In genomic region chr2:37430593-37431464, GRCm38 (mm10) we compare ENCODE assay signal across 8 mouse cellular contexts. TPM values are rescaled to one million over a fixed set of nuclear protein-coding genes. Genes with fewer than 3 reads are reported as not detected.
A peak's percentile ranks its signal among the peaks of the same experiment; 100 is the strongest.
DNase-seq lines count a peak whose midpoint lies in the region; ATAC-seq and TF ChIP-seq lines count a peak whose summit lies in the region.

No protein-coding gene starts in this region.

- peak overlapping the region; percentile 93 for H3K27ac ChIP-seq in embryonic fibroblast, embryonic 13.5 days (ENCODE audit: insufficient read depth, low read length)
- peak overlapping the region; percentile 93 for H3K27ac ChIP-seq in kidney, embryonic 14.5 days (ENCODE audit: low read depth, low read length)
- H3K27ac ChIP-seq in limb, embryonic 14.5 days (replicated peaks; ENCODE audit: low read depth, low read length), result peak overlapping the region; percentile 94
- peak overlapping the region; percentile 99 for H3K27ac ChIP-seq in midbrain, embryonic 16.5 days (ENCODE audit: low read length)
- H3K27ac ChIP-seq in spleen, adult 2 months (ENCODE audit: insufficient read depth, low read length), result peak overlapping the region; percentile 80

- DNase-seq in B cell, adult 2 months, result peak; percentile 77 to 78
- DNase-seq in brain, adult 2 months (ENCODE audit: low read depth, low spot score), result peak; percentile 96
- DNase-seq in heart, adult 9 months (ENCODE audit: low spot score in 2 of 2), result peak; percentile 84 to 87
- DNase-seq in limb, embryonic 14.5 days (ENCODE audit: low spot score), result peak; percentile 95
- DNase-seq in spleen, adult 2 months (ENCODE audit: low read depth in 1 of 2, low spot score in 2 of 2), result peak; percentile 79 to 81

- ATAC-seq in kidney, embryonic 14.5 days (ENCODE audit: low FRiP score, low TSS enrichment), result peak; percentile 96
- peak; percentile 96 for ATAC-seq in limb, embryonic 14.5 days (ENCODE audit: low FRiP score, low read depth)
- ATAC-seq in midbrain, embryonic 16.5 days, result peak; percentile 95

- H3K36me3 ChIP-seq in kidney, embryonic 14.5 days (ENCODE audit: control insufficient read depth, insufficient read depth, low read length), result peaks cover 14% of the 10 kb centered on the region
- peaks cover 22% of the 10 kb centered on the region for H3K36me3 ChIP-seq in limb, embryonic 14.5 days (ENCODE audit: control insufficient read depth, insufficient read depth, low read length)
- H3K36me3 ChIP-seq in midbrain, embryonic 16.5 days (ENCODE audit: control insufficient read depth, insufficient read depth, low read length), result peaks cover 6% of the 10 kb centered on the region
- peaks cover 3% of the 10 kb centered on the region; the same call in 1 of the 2 replicates for H3K36me3 ChIP-seq in spleen, adult 2 months (ENCODE audit: control insufficient read depth, insufficient read depth, low read length)

- no peaks in the 10 kb centered on the region for H3K9me3 ChIP-seq in kidney, embryonic 14.5 days (ENCODE audit: control insufficient read depth, low read length)
- no peaks in the 10 kb centered on the region for H3K9me3 ChIP-seq in limb, embryonic 14.5 days (ENCODE audit: control insufficient read depth, low read length)
- no peaks in the 10 kb centered on the region for H3K9me3 ChIP-seq in midbrain, embryonic 16.5 days (replicated peaks; ENCODE audit: control insufficient read depth, low read length, poor library complexity, severe bottlenecking)

- peak overlapping the region; percentile 76 for H3K4me2 ChIP-seq in kidney, embryonic 14.5 days (replicated peaks; ENCODE audit: low read depth, low read length)
- peak overlapping the region; percentile 89 for H3K4me2 ChIP-seq in limb, embryonic 14.5 days (replicated peaks; ENCODE audit: low read depth, low read length, severe bottlenecking)
- H3K4me2 ChIP-seq in midbrain, embryonic 16.5 days (ENCODE audit: low read length), result peak overlapping the region; percentile 73

- WGBS in kidney, embryonic 14.5 days, result under 1% methylated on average over 38 of the region's 38 CpGs
- WGBS in limb, embryonic 14.5 days, result 1% methylated on average over 36 of the region's 38 CpGs
- under 1% methylated on average over 38 of the region's 38 CpGs for WGBS in midbrain, embryonic 16.5 days
- WGBS in spleen, adult 2 months, result under 1% methylated on average over 38 of the region's 38 CpGs

- TF ChIP-seq CTCF in embryonic fibroblast, embryonic 13.5 days (IDR thresholded peaks at IDR 0.05; ENCODE audit: borderline replicate concordance, insufficient read depth, low read length), result no peak
- TF ChIP-seq CTCF in spleen, adult 2 months (IDR thresholded peaks at IDR 0.05; ENCODE audit: extremely low read depth, insufficient read depth, insufficient read length, insufficient replicate concordance), result no peak

- H3K27me3 ChIP-seq in kidney, embryonic 14.5 days (ENCODE audit: control insufficient read depth, insufficient read depth, low read length), result no peaks in the 10 kb centered on the region
- H3K27me3 ChIP-seq in limb, embryonic 14.5 days (ENCODE audit: control insufficient read depth, insufficient read depth, low read length), result no peaks in the 10 kb centered on the region
- H3K27me3 ChIP-seq in midbrain, embryonic 16.5 days (ENCODE audit: control insufficient read depth, insufficient read depth, low read depth, low read length), result no peaks in the 10 kb centered on the region
- H3K27me3 ChIP-seq in spleen, adult 2 months (ENCODE audit: control insufficient read depth, insufficient read depth, low read length), result no peaks in the 10 kb centered on the region

- peak overlapping the region; percentile 88 for H3K9ac ChIP-seq in kidney, embryonic 14.5 days (ENCODE audit: low read depth, low read length)
- peak overlapping the region; percentile 84 for H3K9ac ChIP-seq in limb, embryonic 14.5 days (ENCODE audit: low read depth, low read length, severe bottlenecking)
- H3K9ac ChIP-seq in midbrain, embryonic 16.5 days (ENCODE audit: low read depth, low read length), result peak overlapping the region; percentile 83

- H3K4me1 ChIP-seq in embryonic fibroblast, embryonic 13.5 days (ENCODE audit: control insufficient read depth, insufficient read depth, low read length), result no peaks in the 10 kb centered on the region
- H3K4me1 ChIP-seq in kidney, embryonic 14.5 days (ENCODE audit: control insufficient read depth, insufficient read depth, low read length), result 0 out of 2 replicates have a peak, but pooled peaks cover 7% of the 10 kb centered on the region
- H3K4me1 ChIP-seq in limb, embryonic 14.5 days (ENCODE audit: control insufficient read depth, insufficient read depth, low read length), result peaks cover 10% of the 10 kb centered on the region
- H3K4me1 ChIP-seq in midbrain, embryonic 16.5 days (ENCODE audit: control insufficient read depth, insufficient read depth, low read length), result peaks cover 15% of the 10 kb centered on the region
- H3K4me1 ChIP-seq in spleen, adult 2 months (ENCODE audit: control insufficient read depth, insufficient read depth, insufficient read length), result peaks cover 3% of the 10 kb centered on the region; the same call in 1 of the 2 replicates

- peak overlapping the region; percentile 83 for H3K4me3 ChIP-seq in embryonic fibroblast, embryonic 13.5 days (ENCODE audit: insufficient read depth, low read length)
- H3K4me3 ChIP-seq in kidney, embryonic 14.5 days (ENCODE audit: low read length), result peak overlapping the region; percentile 72
- H3K4me3 ChIP-seq in limb, embryonic 14.5 days (replicated peaks; ENCODE audit: low read length), result peak overlapping the region; percentile 92
- peak overlapping the region; percentile 71 for H3K4me3 ChIP-seq in midbrain, embryonic 16.5 days (ENCODE audit: low read depth, low read length)
- H3K4me3 ChIP-seq in spleen, adult 2 months (ENCODE audit: extremely low read depth, insufficient read depth, insufficient read length), result peak overlapping the region; percentile 93

- TF ChIP-seq POLR2A in embryonic fibroblast, embryonic 13.5 days (IDR thresholded peaks at IDR 0.05; ENCODE audit: low read depth, low read length), result peak; percentile 73
- peak; percentile 24; the same call in 1 of the 2 replicates for TF ChIP-seq POLR2A in limb, embryonic 14.5 days (IDR thresholded peaks at IDR 0.05; ENCODE audit: borderline replicate concordance, extremely low read depth, insufficient read depth, insufficient read length)
- peak; percentile 22; the same call in 1 of the 2 replicates for TF ChIP-seq POLR2A in spleen, adult 2 months (IDR thresholded peaks at IDR 0.05; ENCODE audit: low read depth, low read length)

RNA-seq across cellular contexts. Expression of gene Rc3h2, which starts 8.1 kb away (rescaled TPM):
- 51.9 and 58.1 TPM in 2 replicates for polyA plus RNA-seq in embryonic fibroblast, embryonic 13.5 days (2011; ENCODE audit: insufficient read length, low read depth, missing spikeins)
- 21.1 and 22.8 TPM in 2 replicates for polyA plus RNA-seq in kidney, embryonic 14.5 days (2014; fragmentation: Nextera tagmentation; extraction: Ambion mirVana)
- polyA plus RNA-seq in limb, embryonic 14.5 days (2012; rRNA removed), result 15.7 and 15.9 TPM in 2 replicates
- polyA plus RNA-seq in limb, embryonic 14.5 days (2014; fragmentation: Nextera tagmentation; extraction: Ambion mirVana), result 17.0 and 19.7 TPM in 2 replicates
- polyA plus RNA-seq in midbrain, embryonic 16.5 days (2015; fragmentation: Nextera tagmentation; extraction: Ambion mirVana), result 18.0 and 20.5 TPM in 2 replicates
- 4.4 and 4.7 TPM in 2 replicates for polyA plus RNA-seq in spleen, adult 2 months (2012; rRNA removed)

RNA-seq across cellular contexts. Expression of gene Zbtb26, which starts 12.1 kb away (rescaled TPM):
- polyA plus RNA-seq in embryonic fibroblast, embryonic 13.5 days (2011; ENCODE audit: insufficient read length, low read depth, missing spikeins), result 10.6 and 12.1 TPM in 2 replicates
- polyA plus RNA-seq in kidney, embryonic 14.5 days (2014; fragmentation: Nextera tagmentation; extraction: Ambion mirVana), result 8.5 and 11.0 TPM in 2 replicates
- 9.0 and 9.1 TPM in 2 replicates for polyA plus RNA-seq in limb, embryonic 14.5 days (2012; rRNA removed)
- 6.6 and 7.8 TPM in 2 replicates for polyA plus RNA-seq in limb, embryonic 14.5 days (2014; fragmentation: Nextera tagmentation; extraction: Ambion mirVana)
- polyA plus RNA-seq in midbrain, embryonic 16.5 days (2015; fragmentation: Nextera tagmentation; extraction: Ambion mirVana), result 8.3 and 9.1 TPM in 2 replicates
- 1.3 and 1.9 TPM in 2 replicates for polyA plus RNA-seq in spleen, adult 2 months (2012; rRNA removed)

RNA-seq across cellular contexts. Expression of gene Zbtb6, which starts 12.1 kb away (rescaled TPM):
- polyA plus RNA-seq in embryonic fibroblast, embryonic 13.5 days (2011; ENCODE audit: insufficient read length, low read depth, missing spikeins), result 13.5 and 16.0 TPM in 2 replicates
- polyA plus RNA-seq in kidney, embryonic 14.5 days (2014; fragmentation: Nextera tagmentation; extraction: Ambion mirVana), result 4.2 and 5.4 TPM in 2 replicates
- polyA plus RNA-seq in limb, embryonic 14.5 days (2012; rRNA removed), result 8.6 and 9.0 TPM in 2 replicates
- 4.0 and 5.1 TPM in 2 replicates for polyA plus RNA-seq in limb, embryonic 14.5 days (2014; fragmentation: Nextera tagmentation; extraction: Ambion mirVana)
- 19.2 and 22.3 TPM in 2 replicates for polyA plus RNA-seq in midbrain, embryonic 16.5 days (2015; fragmentation: Nextera tagmentation; extraction: Ambion mirVana)
- 1.4 and 1.5 TPM in 2 replicates for polyA plus RNA-seq in spleen, adult 2 months (2012; rRNA removed)

RNA-seq across cellular contexts. Expression of gene Rabgap1, which starts 12.2 kb away (rescaled TPM):
- 63.1 and 66.7 TPM in 2 replicates for polyA plus RNA-seq in embryonic fibroblast, embryonic 13.5 days (2011; ENCODE audit: insufficient read length, low read depth, missing spikeins)
- polyA plus RNA-seq in kidney, embryonic 14.5 days (2014; fragmentation: Nextera tagmentation; extraction: Ambion mirVana), result 54.8 and 69.1 TPM in 2 replicates
- 34.6 and 37.6 TPM in 2 replicates for polyA plus RNA-seq in limb, embryonic 14.5 days (2012; rRNA removed)
- polyA plus RNA-seq in limb, embryonic 14.5 days (2014; fragmentation: Nextera tagmentation; extraction: Ambion mirVana), result 46.4 and 51.7 TPM in 2 replicates
- polyA plus RNA-seq in midbrain, embryonic 16.5 days (2015; fragmentation: Nextera tagmentation; extraction: Ambion mirVana), result 50.6 and 56.5 TPM in 2 replicates
- polyA plus RNA-seq in spleen, adult 2 months (2012; rRNA removed), result 3.8 and 5.1 TPM in 2 replicates

Comparison
In these comparisons a context has a peak if more than half of its experiments do, and no peak if none do; other contexts are left out.
1. Peak in every context shown above with its lines: DNase-seq, ATAC-seq, H3K4me3 ChIP-seq and H3K27ac ChIP-seq.
2. POLR2A ChIP-seq: peak in every context shown above with its lines; median percentile 73 in embryonic fibroblast, embryonic 13.5 days; 24 in limb, embryonic 14.5 days; 22 in spleen, adult 2 months.